Mouse (Mus musculus): ENCODE measurements around the gene Med7. TPM values are rescaled to one million over a fixed set of nuclear protein-coding genes. Genes with fewer than 3 reads are reported as not detected.
"Not testable (repeated sequence)": the region's sequence is repeated elsewhere in the genome, so short reads cannot be mapped to it uniquely, and the experiment has no call there.

Med7 gene
- polyA plus RNA-seq, 2 experiments, result 26.9 to 55.8 TPM

DNA sequence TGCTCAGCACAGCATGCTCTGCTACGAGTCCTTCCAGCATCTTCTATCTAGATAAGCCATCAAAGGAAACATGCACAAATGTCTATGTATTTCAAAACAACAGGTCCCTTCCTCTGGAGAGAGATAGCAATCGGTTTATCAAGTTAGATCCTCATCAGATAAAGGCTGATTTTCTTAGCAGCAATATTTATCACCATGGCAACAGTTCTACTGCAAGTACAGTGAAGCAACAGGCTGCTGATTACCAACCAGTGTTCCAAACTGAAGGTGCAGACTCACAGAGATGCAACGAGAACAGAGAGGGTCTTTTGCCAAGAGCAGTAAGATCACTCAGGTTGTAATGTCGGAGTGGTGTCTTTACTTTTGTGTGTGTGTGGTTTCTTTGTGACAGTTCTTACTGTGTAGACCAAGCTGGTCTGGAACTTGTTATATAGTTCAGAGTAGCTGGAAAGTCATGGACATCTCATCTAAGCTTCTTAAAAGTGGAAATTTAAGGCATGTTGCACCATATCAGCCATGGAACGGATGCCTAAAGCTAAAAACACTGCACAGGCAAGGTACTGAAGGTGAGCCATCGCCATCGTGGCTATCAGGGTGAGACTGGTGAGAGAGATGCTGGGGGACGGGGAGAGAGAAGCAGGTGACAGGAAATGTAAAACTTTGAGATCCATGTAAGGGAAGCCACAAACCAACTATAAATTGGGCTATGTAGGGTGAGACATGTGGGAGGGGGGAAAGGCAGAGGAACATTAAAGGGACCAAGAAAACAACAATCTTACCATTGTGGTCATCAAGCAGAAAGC lies 15.4 kb upstream of the Med7 start:
- no peak overlapping the region for H3K4me3 ChIP-seq (ENCODE audit: insufficient read depth in 1 of 2, low read depth in 2 of 2, low read length in 2 of 2)
- no peak overlapping the region for H3K4me2 ChIP-seq (ENCODE audit: low read depth)
- TF ChIP-seq CTCF (IDR thresholded peaks at IDR 0.05; ENCODE audit: low read depth) (no peak), EP300 (IDR thresholded peaks at IDR 0.05; ENCODE audit: low read depth) (no peak)
- no peaks in the 10 kb centered on the region for H3K27me3 ChIP-seq (ENCODE audit: control insufficient read depth, insufficient read depth, low read length)
- H3K4me1 ChIP-seq (replicated peaks; ENCODE audit: control insufficient read depth in 2 of 2, insufficient read depth in 2 of 2, low read length in 1 of 2), result no peaks in the 10 kb centered on the region
- H3K27ac ChIP-seq, result no peak overlapping the region
- ATAC-seq (ENCODE audit: insufficient read depth), result no peak
- H3K9ac ChIP-seq (replicated peaks), result no peak overlapping the region
- WGBS (ENCODE audit: insufficient replicate concordance), result 48% methylated on average over 8 of the region's 8 CpGs
- no peak for DNase-seq (ENCODE audit: low read depth in 3 of 3, low spot score in 3 of 3)
- H3K36me3 ChIP-seq (replicated peaks; ENCODE audit: control insufficient read depth, insufficient read depth, low read depth), result no peaks in the 10 kb centered on the region
- H3K9me3 ChIP-seq (ENCODE audit: control insufficient read depth, low read length), result no peaks in the 10 kb centered on the region

DNA sequence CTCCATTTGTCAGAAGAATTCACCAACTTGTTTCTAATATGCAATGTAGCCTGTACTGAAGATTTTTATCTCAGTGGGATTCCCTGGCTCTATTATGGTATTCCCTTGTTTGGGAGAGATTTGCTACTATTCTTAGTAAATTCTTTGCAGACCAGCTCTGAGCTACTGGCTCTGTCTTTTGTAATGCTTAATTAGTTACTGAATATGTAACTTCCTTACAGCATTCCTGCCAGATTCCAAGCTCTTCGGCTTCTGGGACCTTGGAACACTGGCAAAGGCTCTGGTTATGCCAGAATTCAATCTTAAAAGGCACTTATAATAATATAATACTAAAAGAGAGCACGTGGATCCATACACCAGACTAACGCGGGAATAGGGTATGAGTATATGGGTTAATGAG lies 8.6 kb upstream of the Med7 start:
- not testable (repeated sequence) for H3K4me2 ChIP-seq (ENCODE audit: low read depth); ATAC-seq (ENCODE audit: insufficient read depth); H3K9ac ChIP-seq (replicated peaks); H3K36me3 ChIP-seq (replicated peaks; ENCODE audit: control insufficient read depth, insufficient read depth, low read depth); H3K4me1 ChIP-seq (replicated peaks; ENCODE audit: control insufficient read depth in 2 of 2, insufficient read depth in 2 of 2, low read length in 1 of 2); DNase-seq (ENCODE audit: low read depth in 3 of 3, low spot score in 3 of 3); H3K27ac ChIP-seq; H3K4me3 ChIP-seq (ENCODE audit: insufficient read depth in 1 of 2, low read depth in 2 of 2, low read length in 2 of 2); H3K27me3 ChIP-seq (ENCODE audit: control insufficient read depth, insufficient read depth, low read length); H3K9me3 ChIP-seq (ENCODE audit: control insufficient read depth, low read length)
- WGBS (ENCODE audit: insufficient replicate concordance), result 56% methylated on average over 4 of the region's 4 CpGs

DNA sequence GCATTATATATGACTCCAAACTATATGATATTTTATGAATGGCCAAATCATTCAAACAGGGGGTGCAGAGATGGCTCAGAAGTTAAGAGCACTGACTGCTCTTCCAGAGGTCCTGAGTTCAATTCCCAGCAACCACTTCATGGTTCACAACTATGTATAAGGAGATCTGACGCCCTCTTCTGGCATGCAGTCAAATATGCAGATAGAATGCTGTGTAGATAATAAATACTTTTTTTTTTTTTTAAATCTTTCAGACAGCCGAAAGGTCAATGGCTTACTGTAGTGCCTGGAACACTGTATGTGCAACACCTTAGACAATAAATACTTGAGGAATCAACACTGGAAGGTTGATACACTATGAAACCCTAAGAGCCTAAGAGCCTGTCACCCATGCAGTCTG lies 6.6 kb upstream of the Med7 start:
- no peak for DNase-seq (ENCODE audit: low read depth in 3 of 3, low spot score in 3 of 3)

DNA sequence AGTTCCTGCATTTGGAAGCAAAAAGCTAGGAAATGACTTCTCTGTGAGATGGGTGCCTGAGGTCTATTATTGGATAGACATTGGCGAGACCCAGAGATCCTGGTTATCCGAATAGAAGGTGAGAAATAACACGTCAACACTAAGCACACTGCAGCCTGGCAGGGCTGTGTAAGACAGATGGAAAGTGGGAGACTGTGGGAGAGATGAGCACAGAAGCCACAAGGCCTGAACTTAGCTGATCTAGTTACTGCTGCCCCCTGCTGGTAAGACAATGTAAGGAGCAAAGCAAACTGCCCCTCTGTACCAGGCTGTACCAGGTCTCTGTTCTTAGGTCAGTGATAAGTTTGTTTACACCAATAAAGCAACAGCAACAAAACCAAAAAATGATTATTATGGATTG lies 5.6 kb upstream of the Med7 start:
- H3K4me1 ChIP-seq (replicated peaks; ENCODE audit: control insufficient read depth in 2 of 2, insufficient read depth in 2 of 2, low read length in 1 of 2), result peaks cover 13 to 15% of the 10 kb centered on the region in 2 experiments
- 16% methylated on average over 3 of the region's 3 CpGs for WGBS (ENCODE audit: insufficient replicate concordance)

More for the DNA sequence above, 6.6 kb upstream of the Med7 start:
- H3K27me3 ChIP-seq (ENCODE audit: control insufficient read depth, insufficient read depth, low read length), result no peaks in the 10 kb centered on the region
- no peak for ATAC-seq (ENCODE audit: insufficient read depth)
- H3K4me2 ChIP-seq (ENCODE audit: low read depth), result no peak overlapping the region
- TF ChIP-seq CTCF (IDR thresholded peaks at IDR 0.05; ENCODE audit: low read depth), result no peak
- TF ChIP-seq EP300 (IDR thresholded peaks at IDR 0.05; ENCODE audit: low read depth), result no peak
- peaks cover 4 to 6% of the 10 kb centered on the region in 2 experiments for H3K4me1 ChIP-seq (replicated peaks; ENCODE audit: control insufficient read depth in 2 of 2, insufficient read depth in 2 of 2, low read length in 1 of 2)
- H3K9me3 ChIP-seq (ENCODE audit: control insufficient read depth, low read length), result no peaks in the 10 kb centered on the region
- no peak overlapping the region for H3K9ac ChIP-seq (replicated peaks)
- H3K36me3 ChIP-seq (replicated peaks; ENCODE audit: control insufficient read depth, insufficient read depth, low read depth), result no peaks in the 10 kb centered on the region
- H3K4me3 ChIP-seq (ENCODE audit: insufficient read depth in 1 of 2, low read depth in 2 of 2, low read length in 2 of 2), result no peak overlapping the region
- no peak overlapping the region for H3K27ac ChIP-seq
- 70% methylated on average over 2 of the region's 2 CpGs for WGBS (ENCODE audit: insufficient replicate concordance)

GRCm38 (mm10) chr11:46435363-46435762 lies 1.4 kb upstream of the Med7 start:
- Histone ChIP-seq H3K9me3 (ENCODE audit: control insufficient read depth, low read length) (no peaks in the 10 kb centered on the region), H3K27ac (peak overlapping the region; percentile 86), H3K4me1 (replicated peaks; ENCODE audit: control insufficient read depth in 2 of 2, insufficient read depth in 2 of 2, low read length in 1 of 2) (peaks cover 26 to 29% of the 10 kb centered on the region in 2 experiments), H3K36me3 (replicated peaks; ENCODE audit: control insufficient read depth, insufficient read depth, low read depth) (peaks cover 5% of the 10 kb centered on the region), H3K4me3 (ENCODE audit: insufficient read depth in 1 of 2, low read depth in 2 of 2, low read length in 2 of 2) (peak overlapping the region; percentile 44 to 51; a peak in 3 of 4 replicates), H3K9ac (replicated peaks) (peak overlapping the region; percentile 62), H3K4me2 (ENCODE audit: low read depth) (peak overlapping the region; percentile 78), H3K27me3 (ENCODE audit: control insufficient read depth, insufficient read depth, low read length) (no peaks in the 10 kb centered on the region)
- ATAC-seq (ENCODE audit: insufficient read depth), result peak; percentile 27
- DNase-seq (ENCODE audit: low read depth in 3 of 3, low spot score in 3 of 3), result peak in 1 of 3 experiments; percentile 52
- TF ChIP-seq EP300 (IDR thresholded peaks at IDR 0.05; ENCODE audit: low read depth) (peak; percentile 66), CTCF (IDR thresholded peaks at IDR 0.05; ENCODE audit: low read depth) (no peak)

More for the DNA sequence above, 5.6 kb upstream of the Med7 start:
- ATAC-seq (ENCODE audit: insufficient read depth) (peak; percentile 58; the same call in 1 of the 2 replicates), DNase-seq (ENCODE audit: low read depth in 3 of 3, low spot score in 3 of 3) (peak in 2 of 3 experiments; percentile 68 to 70)
- no peaks in the 10 kb centered on the region for H3K36me3 ChIP-seq (replicated peaks; ENCODE audit: control insufficient read depth, insufficient read depth, low read depth)
- no peak overlapping the region for H3K4me3 ChIP-seq (ENCODE audit: insufficient read depth in 1 of 2, low read depth in 2 of 2, low read length in 2 of 2)
- TF ChIP-seq CTCF (IDR thresholded peaks at IDR 0.05; ENCODE audit: low read depth) (peak; percentile 93), EP300 (IDR thresholded peaks at IDR 0.05; ENCODE audit: low read depth) (no peak)
- H3K9me3 ChIP-seq (ENCODE audit: control insufficient read depth, low read length), result no peaks in the 10 kb centered on the region
- H3K4me2 ChIP-seq (ENCODE audit: low read depth), result no peak overlapping the region
- H3K9ac ChIP-seq (replicated peaks), result no peak overlapping the region
- H3K27ac ChIP-seq, result no peak overlapping the region
- H3K27me3 ChIP-seq (ENCODE audit: control insufficient read depth, insufficient read depth, low read length), result no peaks in the 10 kb centered on the region
